ENCODE assay signal across 9 mouse cellular contexts in genomic region chr13:59144321-59144856, GRCm38 (mm10).
DNase-seq lines count a peak whose midpoint lies in the region; ATAC-seq lines count a peak whose summit lies in the region.
"Had no signal": no experiment of that assay in that cellular context is flagged by ENCODE, and none has a peak within 500 bp of the region (broad histone marks: within the 10 kb centered on the region; RNA-seq: fewer than 3 reads in every experiment).

No protein-coding gene starts in this region.

- H3K27me3 ChIP-seq in heart, embryonic 10.5 days (ENCODE audit: insufficient read depth, poor library complexity, severe bottlenecking), result no peaks in the 10 kb centered on the region

- 77% methylated on average over 11 of the region's 11 CpGs for WGBS in heart, embryonic 10.5 days

- H3K4me1 ChIP-seq in heart, embryonic 10.5 days, result peaks cover 3% of the 10 kb centered on the region; the same call in 1 of the 2 replicates

- no peaks in the 10 kb centered on the region for H3K9me3 ChIP-seq in heart, embryonic 10.5 days

- H3K36me3 ChIP-seq in heart, embryonic 10.5 days, result no peaks in the 10 kb centered on the region

- peak; percentile 18; the same call in 1 of the 2 replicates for ATAC-seq in frontal cortex, adult (ENCODE audit: low TSS enrichment)
- no peak for ATAC-seq in granulocyte monocyte progenitor cell, adult 5-6 weeks (replicated peaks; ENCODE audit: poor library complexity, severe bottlenecking)

- intact Hi-C loops in left cerebral cortex, postnatal 10 days (cut with DNase I), result loop anchor here (2.0 kb wide), 1 partner anchor 54 kb away; no protein-coding TSS in a partner anchor
- intact Hi-C loops in heart, postnatal 10 days (cut with DNase I), result no loop called here

- H3K4me3 ChIP-seq in heart, embryonic 10.5 days, result no peak overlapping the region

- DNase-seq in heart, embryonic 10.5 days (ENCODE audit: low spot score), result peak; percentile 51
- no peak for DNase-seq in heart, postnatal 4 days
- peak; percentile 35 to 76 for DNase-seq in left cerebral cortex, postnatal 10 days (ENCODE audit: extremely low spot score in 1 of 2, low spot score in 2 of 2)
- peak; percentile 79 to 88 for DNase-seq in right cerebral cortex, postnatal 10 days (ENCODE audit: low spot score in 2 of 2)
- DNase-seq in heart, postnatal 10 days, result no peak
- DNase-seq in lung, postnatal 10 days, result no peak

- no peak overlapping the region for H3K27ac ChIP-seq in heart, embryonic 10.5 days
- H3K27ac ChIP-seq: liver, embryonic 14.5 days had no signal

Comparison
In these comparisons a context has a peak if more than half of its experiments do, and no peak if none do; other contexts are left out.
1. DNase-seq: peak in heart, embryonic 10.5 days (single experiment), left cerebral cortex, postnatal 10 days (2 of 2) and right cerebral cortex, postnatal 10 days (2 of 2); none in heart, postnatal 4 days (single experiment), heart, postnatal 10 days (0 of 2) and lung, postnatal 10 days (single experiment).